ENCODE assay signal across 15 mouse cellular contexts in the genomic region with DNA sequence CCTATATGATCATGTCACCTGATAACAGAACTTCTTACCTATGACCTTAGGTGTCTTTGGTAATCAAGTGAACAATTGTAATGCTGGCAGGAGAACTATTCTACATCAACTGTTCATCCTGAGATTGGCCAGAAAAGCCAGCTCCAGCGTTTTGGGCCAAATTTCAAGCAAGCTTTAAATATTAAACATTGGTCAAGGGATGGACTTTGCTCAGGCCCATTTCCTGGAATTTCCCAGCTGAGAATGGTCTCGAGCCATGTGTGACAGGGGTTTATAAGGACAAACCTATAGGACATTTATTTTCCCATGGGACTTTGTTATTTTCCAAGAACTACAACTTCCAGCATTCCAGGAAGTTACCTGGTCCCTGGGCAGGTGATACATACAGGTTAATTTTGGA.
"Had no signal": no experiment of that assay in that cellular context is flagged by ENCODE, and none has a peak within 500 bp of the region (broad histone marks: within the 10 kb centered on the region; RNA-seq: fewer than 3 reads in every experiment).

No protein-coding gene starts in this region.

- H3K4me3 ChIP-seq: neural tube, embryonic 15.5 days; stomach, embryonic 15.5 days had no signal

- H3K27me3 ChIP-seq: neural tube, embryonic 15.5 days; stomach, embryonic 15.5 days had no signal

- H3K9me3 ChIP-seq: neural tube, embryonic 15.5 days; stomach, embryonic 15.5 days had no signal

- DNase-seq: retina, postnatal 1 day; right cerebral cortex, adult 18-20 months; right cerebral cortex, postnatal 14 days; right cerebral cortex, postnatal 25 days; right cerebral cortex, postnatal 4 days; spleen, adult 18-20 months; thymus, adult 18-20 months; thymus, adult 2 months; thymus, postnatal 14 days; thymus, postnatal 25 days; thymus, postnatal 36 days; thymus, postnatal 4 days had no signal

- H3K4me2 ChIP-seq: neural tube, embryonic 15.5 days; stomach, embryonic 15.5 days had no signal

- H3K27ac ChIP-seq: neural tube, embryonic 15.5 days; stomach, embryonic 15.5 days; stomach, postnatal 0 days had no signal

- H3K36me3 ChIP-seq: neural tube, embryonic 15.5 days; stomach, embryonic 15.5 days had no signal

- H3K9ac ChIP-seq: neural tube, embryonic 15.5 days; stomach, embryonic 15.5 days had no signal

- H3K4me1 ChIP-seq: neural tube, embryonic 15.5 days; stomach, embryonic 15.5 days had no signal
